Mouse (Mus musculus): ENCODE data around the gene Dab1. TPM values are rescaled to one million over a fixed set of nuclear protein-coding genes. Genes with fewer than 3 reads are reported as not detected.

The Dab1 gene
- polyA plus RNA-seq, 1 experiment, result 0.42 TPM

- no peak for DNase-seq (ENCODE audit: low read depth)
These were observed 829.0 kb downstream of the Dab1 start for GRCm38 (mm10) chr4:104448199-104448598.

- no peak for DNase-seq (ENCODE audit: low read depth)
These were observed 831.5 kb downstream of the Dab1 start for GRCm38 (mm10) chr4:104450645-104451044.

DNA sequence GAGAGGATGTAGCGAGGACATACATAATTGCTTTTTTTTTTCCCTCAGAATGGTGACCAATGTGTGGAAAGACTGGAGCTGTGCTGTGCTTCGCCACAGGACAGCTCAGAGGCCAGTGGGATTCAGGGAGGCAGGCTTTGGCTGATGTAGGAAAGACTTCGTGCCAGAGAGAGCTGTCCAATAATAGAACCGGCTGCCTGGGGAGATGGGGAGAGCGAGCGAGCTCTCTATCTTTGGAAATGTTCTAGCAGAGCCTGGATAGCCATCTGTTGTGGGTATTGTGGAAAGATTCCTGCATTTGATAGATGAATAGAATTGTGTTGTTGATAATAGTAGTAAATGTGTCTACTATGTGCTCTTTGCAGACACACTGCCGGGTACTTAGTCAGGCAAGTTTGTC lies 833.4 kb downstream of the Dab1 start:
- no peak for DNase-seq (ENCODE audit: low read depth)

- no peak for DNase-seq (ENCODE audit: low read depth)
These were observed 836.0 kb downstream of the Dab1 start for GRCm38 (mm10) chr4:104455151-104455550.

- DNase-seq (ENCODE audit: low read depth), result no peak
These were observed 836.6 kb downstream of the Dab1 start for GRCm38 (mm10) chr4:104455760-104456159.

- no peak for DNase-seq (ENCODE audit: low read depth)
These were observed 837.2 kb downstream of the Dab1 start for GRCm38 (mm10) chr4:104456173-104456873.

DNA sequence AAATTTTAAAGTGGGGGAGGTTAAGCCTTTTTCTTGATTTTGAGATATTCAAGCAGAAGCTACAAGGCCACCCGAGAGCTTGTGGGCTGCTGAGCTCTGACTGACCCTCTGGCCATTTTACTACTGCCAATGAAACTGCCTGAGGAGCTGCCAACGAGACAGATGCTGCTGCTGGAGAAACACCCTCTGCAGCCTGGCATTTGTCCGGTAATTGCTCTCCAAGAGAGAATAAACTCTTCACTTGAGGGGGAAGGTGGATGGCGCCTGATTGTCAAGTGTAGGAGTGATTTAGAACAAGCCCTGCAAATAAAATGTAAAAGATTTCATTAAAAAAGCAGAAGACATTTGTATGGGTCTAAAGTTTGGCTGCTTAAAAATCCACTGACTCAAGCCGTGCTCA lies 839.6 kb downstream of the Dab1 start:
- no peak for DNase-seq (ENCODE audit: low read depth)

DNA sequence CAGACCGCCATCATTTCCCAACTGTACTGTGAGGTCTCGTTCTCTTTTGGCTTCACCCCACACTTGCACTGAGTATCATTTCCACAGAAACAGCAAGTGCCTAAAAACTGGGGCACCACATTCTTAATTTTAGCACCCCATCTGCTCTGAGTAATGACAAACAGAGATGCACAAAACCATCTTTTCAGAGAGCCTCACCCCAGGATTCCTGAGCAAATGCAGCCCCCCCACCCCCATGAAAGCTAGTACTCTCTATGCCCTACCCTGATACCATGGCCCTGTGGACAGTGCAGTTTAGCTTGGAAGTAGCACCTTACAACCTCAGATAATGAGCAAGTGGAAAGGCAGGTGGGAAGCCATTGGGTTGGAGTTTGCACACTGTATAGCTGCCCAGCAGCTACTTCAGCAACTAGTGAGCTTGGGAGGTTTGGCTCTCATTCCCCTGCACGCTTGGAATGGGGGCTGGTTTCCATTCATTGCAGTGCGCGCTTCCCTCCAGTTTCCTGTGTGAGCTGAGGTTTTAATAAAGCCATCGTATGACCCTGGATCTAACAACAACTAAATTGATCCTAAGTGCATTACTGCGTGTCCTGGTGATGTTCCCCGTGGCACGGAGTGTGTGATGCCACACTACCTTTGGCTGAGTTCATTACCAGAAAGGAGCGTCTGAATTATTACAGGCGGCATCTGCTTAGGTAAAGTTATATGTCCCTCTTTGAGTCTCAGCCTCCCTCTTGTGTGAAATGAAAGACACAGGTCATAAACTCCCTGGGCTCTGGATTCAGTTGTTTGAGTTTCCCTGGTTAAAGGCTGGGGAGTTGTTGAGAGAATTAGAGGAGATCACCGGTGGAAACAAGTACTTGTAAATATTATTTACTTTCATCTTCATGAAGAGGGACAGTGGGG lies 842.2 kb downstream of the Dab1 start:
- no peak for DNase-seq (ENCODE audit: low read depth)

DNA sequence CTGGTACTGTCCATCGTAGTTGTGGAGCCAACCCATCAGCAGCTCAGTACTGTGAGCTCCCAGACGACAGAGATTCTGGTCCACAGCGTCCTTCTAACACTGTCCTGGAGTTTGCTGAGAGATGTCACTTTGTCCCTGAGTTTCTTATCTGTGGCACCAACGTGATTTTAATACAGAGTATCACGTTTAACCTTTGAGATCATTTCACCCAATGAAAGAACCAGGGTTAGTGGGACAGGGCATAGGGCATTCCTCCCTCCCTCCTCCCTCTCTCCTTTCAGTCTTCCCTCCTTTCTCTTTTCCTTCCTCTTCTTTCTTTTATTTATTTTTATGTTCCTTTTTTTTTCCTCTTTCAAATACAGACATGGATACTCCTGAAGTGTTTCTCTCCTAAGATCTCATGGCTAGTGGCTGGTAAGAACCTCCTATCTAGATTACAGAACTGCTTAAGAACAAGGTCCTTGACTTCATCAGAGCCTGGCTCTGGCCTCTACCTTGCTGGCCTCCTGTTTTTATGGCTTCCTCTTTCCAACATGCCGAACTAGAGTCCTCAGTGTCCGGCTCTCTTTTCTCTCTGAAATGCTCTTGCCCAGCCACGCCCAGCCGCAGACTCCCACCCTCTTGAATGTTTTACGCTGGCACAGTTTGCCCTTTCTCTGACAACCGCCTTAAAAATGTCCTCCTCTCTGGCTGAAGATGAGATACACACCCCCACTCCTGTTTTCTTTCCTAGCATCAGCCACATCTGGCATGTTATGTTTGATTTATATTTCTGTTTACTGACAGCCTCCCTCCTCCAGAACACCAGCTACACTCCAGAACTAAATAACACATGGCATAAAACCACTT lies 844.0 kb downstream of the Dab1 start:
- DNase-seq (ENCODE audit: low read depth), result no peak

DNA sequence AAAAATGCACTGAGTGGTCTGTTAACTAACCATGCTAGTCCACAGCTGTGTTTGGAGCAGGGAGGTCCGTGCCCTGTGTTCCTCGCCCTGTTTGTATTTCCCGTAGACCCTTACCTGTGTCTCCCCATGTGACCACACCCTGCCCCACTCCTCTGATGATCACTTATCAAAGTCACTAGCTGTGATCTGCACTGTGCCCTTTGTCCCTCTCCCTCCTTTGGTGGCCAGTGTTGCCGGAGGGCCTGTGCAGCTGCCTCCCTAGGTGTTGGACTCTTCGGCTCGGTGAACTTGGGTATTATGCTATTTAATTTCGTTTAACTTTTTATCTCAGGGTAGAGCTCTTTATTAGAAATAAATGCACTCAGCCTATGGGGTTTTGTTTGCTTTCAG lies 844.6 kb downstream of the Dab1 start:
- DNase-seq (ENCODE audit: low read depth), result no peak

DNA sequence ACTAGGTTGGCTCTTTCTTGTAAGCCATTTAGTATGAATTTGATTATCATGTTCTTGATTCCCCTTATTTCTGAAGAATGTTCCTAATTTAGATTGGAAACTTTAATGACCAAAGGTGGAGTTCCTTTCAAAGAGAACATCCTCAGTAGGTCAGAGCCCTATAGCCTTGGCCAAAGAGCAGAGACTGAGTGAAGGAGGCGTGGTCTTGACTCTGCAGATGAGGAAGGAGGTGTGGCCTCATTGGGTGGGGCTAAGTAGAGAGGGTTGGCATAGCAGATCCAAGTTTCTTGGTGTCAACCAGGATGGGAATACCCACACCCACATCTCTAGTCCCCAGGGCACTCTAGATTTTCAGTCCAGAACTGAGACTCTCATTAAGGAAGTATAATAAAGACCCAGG lies 846.4 kb downstream of the Dab1 start:
- DNase-seq (ENCODE audit: low read depth), result no peak

GRCm38 (mm10) chr4:104468666-104469065 lies 849.5 kb downstream of the Dab1 start:
- no peak for DNase-seq (ENCODE audit: low read depth)

GRCm38 (mm10) chr4:104472915-104473314 lies 853.8 kb downstream of the Dab1 start:
- DNase-seq (ENCODE audit: low read depth), result no peak

DNA sequence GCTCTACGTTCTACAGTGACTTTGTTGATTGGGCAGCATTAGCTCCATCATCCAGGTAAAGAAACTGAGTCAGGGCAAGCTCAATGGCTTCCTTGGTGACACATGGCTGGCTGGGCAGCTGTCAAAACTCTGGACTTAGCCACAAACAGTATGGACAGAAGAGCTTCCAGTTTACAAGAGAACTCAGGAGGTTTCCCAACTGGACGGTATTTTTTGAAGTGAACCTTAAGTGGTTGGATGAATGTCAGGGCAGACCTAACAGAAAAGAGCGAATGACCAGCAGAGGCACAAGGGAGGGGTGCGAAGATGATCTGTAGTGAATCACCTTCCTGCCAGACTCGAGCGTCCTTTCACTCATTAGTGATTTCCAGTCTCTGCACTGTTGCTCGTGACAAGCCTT lies 857.7 kb downstream of the Dab1 start:
- no peak for DNase-seq (ENCODE audit: low read depth)

GRCm38 (mm10) chr4:104483948-104484347 lies 864.8 kb downstream of the Dab1 start:
- peak; percentile 23 for DNase-seq (ENCODE audit: low read depth)

DNA sequence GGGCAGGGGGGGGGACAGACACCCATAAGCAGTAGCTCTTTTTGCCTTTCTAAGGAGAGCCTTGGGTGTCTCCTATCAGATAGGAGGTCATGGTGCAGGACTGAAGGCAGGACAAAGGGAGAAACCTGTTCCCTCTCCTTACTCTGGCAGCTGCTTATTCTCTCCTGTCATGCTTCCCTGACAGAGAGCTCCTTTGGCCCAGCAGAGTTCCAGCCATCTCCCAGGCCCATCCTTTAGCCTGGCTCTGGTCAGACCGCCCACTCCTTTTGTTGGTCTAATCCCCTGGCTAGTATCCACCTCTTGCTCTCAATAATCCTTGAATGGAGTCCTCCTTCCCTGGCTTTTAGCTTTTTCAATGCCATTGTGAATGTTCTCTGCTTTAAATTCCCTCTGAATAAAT lies 878.1 kb downstream of the Dab1 start:
- no peak for DNase-seq (ENCODE audit: low read depth)

- DNase-seq (ENCODE audit: low read depth), result no peak
These were observed 881.0 kb downstream of the Dab1 start for GRCm38 (mm10) chr4:104500112-104500511.

- no peak for DNase-seq (ENCODE audit: low read depth)
These were observed 881.5 kb downstream of the Dab1 start for GRCm38 (mm10) chr4:104500646-104501045.

GRCm38 (mm10) chr4:104501245-104501644 lies 882.1 kb downstream of the Dab1 start:
- DNase-seq (ENCODE audit: low read depth), result no peak

DNA sequence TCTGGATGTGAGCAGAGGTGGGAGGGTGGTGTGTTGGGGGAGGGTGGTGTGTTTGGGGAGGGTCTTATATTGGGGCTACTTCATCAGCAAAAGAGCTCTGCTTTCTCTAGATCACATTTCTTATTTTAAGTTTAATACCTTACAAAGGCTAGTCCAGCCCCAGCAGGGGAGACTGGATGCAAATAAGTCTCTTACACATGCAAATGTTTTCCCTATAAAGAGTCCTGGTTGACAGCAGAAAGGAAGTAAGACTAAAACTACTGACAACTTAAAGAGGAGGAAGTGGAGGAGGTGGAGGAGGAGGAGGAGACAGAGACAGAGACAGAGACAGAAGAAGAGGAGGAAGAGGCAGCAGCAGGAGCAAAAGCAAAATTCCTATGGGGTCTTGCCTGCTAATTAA lies 885.8 kb downstream of the Dab1 start:
- DNase-seq (ENCODE audit: low read depth), result no peak

GRCm38 (mm10) chr4:104509230-104509985 lies 890.2 kb downstream of the Dab1 start:
- DNase-seq (ENCODE audit: low read depth), result no peak
